Comparison of ENCODE assay signal across 16 mouse cellular contexts in the genomic region with DNA sequence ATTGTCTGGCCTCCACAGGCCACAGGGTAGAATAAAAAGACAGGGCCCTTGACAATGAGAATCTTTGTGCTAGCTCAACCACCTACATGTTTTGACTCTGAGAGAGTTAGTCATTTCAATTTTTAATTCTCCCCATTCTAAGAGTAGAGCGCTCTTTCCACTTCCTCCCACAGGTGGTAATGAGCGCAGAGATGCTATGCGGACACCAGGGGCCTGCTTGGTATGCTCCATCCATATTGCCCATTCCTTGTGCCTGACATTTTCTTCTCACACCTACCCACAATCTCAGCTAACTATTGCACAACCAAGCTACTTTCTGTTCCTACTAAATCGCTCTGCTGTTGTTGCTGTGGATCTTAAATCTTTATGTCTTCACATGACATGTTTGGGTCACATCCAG.
DNase-seq lines count a peak whose midpoint lies in the region; ATAC-seq and TF ChIP-seq lines count a peak whose summit lies in the region.
"Had no signal": no experiment of that assay in that cellular context is flagged by ENCODE, and none has a peak within 500 bp of the region (broad histone marks: within the 10 kb centered on the region; RNA-seq: fewer than 3 reads in every experiment).

No protein-coding gene starts in this region.

- H3K4me1 ChIP-seq in bone marrow macrophage, adult 2 months (ENCODE audit: control insufficient read depth, insufficient read depth, low read length), result peaks cover 41% of the 10 kb centered on the region
- no peaks in the 10 kb centered on the region for H3K4me1 ChIP-seq in heart, adult 2 months (ENCODE audit: control insufficient read depth, insufficient read depth, low read length)
- H3K4me1 ChIP-seq: forebrain, embryonic 12.5 days; midbrain, embryonic 12.5 days; neural tube, embryonic 15.5 days had no signal

- no peaks in the 10 kb centered on the region for H3K27me3 ChIP-seq in heart, adult 2 months (ENCODE audit: control insufficient read depth, insufficient read depth, low read length)
- H3K27me3 ChIP-seq: forebrain, embryonic 12.5 days; midbrain, embryonic 12.5 days; neural tube, embryonic 15.5 days; Patski had no signal

- TF ChIP-seq CTCF in bone marrow macrophage, adult 2 months (IDR thresholded peaks at IDR 0.05; ENCODE audit: low read depth, low read length), result no peak
- TF ChIP-seq CTCF in left cerebral cortex, adult 2 months (IDR thresholded peaks at IDR 0.05), result no peak; the same call in none of the 2 replicates
- TF ChIP-seq CTCF in heart, adult 2 months (IDR thresholded peaks at IDR 0.05), result no peak

- no peak overlapping the region for H3K9ac ChIP-seq in heart, adult 2 months (ENCODE audit: low read depth, low read length)
- H3K9ac ChIP-seq: forebrain, embryonic 12.5 days; midbrain, embryonic 12.5 days; neural tube, embryonic 15.5 days had no signal

- TF ChIP-seq EP300 in heart, adult 2 months (IDR thresholded peaks at IDR 0.05; ENCODE audit: insufficient read depth, low read depth, low read length), result no peak

- no peaks in the 10 kb centered on the region for H3K79me2 ChIP-seq in heart, adult 2 months (replicated peaks; ENCODE audit: control insufficient read depth, insufficient read depth, low read length)

- DNase-seq in left cerebral cortex, adult 11 months (ENCODE audit: low spot score), result peak; percentile 39
- DNase-seq in left cerebral cortex, postnatal 4 days, result no peak
- DNase-seq in left cerebral cortex, adult 2 months (ENCODE audit: extremely low spot score in 1 of 2, low spot score in 2 of 2), result peak in 1 of 2 experiments; percentile 27
- peak; percentile 29 for DNase-seq in right cerebral cortex, postnatal 25 days
- DNase-seq in heart, adult 2 months, result no peak
- DNase-seq in heart, adult 11 months, result no peak
- DNase-seq: adrenal gland, postnatal 36 days; cerebellum, postnatal 10 days; spleen, adult 18-20 months; thymus, postnatal 14 days had no signal

- no peak overlapping the region for H3K4me3 ChIP-seq in bone marrow macrophage, adult 2 months (ENCODE audit: insufficient read depth, low read length)
- H3K4me3 ChIP-seq in left cerebral cortex, adult 2 months, result no peak overlapping the region
- no peak overlapping the region for H3K4me3 ChIP-seq in heart, adult 2 months
- H3K4me3 ChIP-seq: forebrain, embryonic 12.5 days; midbrain, embryonic 12.5 days; neural tube, embryonic 15.5 days had no signal

- no peak for TF ChIP-seq POLR2A in bone marrow macrophage, adult 2 months (IDR thresholded peaks at IDR 0.05; ENCODE audit: borderline replicate concordance, low read depth, low read length)
- no peak for TF ChIP-seq POLR2A in heart, adult 2 months (IDR thresholded peaks at IDR 0.05; ENCODE audit: insufficient read depth, low read depth, low read length)

- no peaks in the 10 kb centered on the region; the same call in none of the 2 replicates for H3K36me3 ChIP-seq in heart, adult 2 months (ENCODE audit: control insufficient read depth, insufficient read depth, low read length)
- H3K36me3 ChIP-seq: forebrain, embryonic 12.5 days; midbrain, embryonic 12.5 days; neural tube, embryonic 15.5 days had no signal

- no peak for ATAC-seq in megakaryocyte-erythroid progenitor cell, adult 5-6 weeks (replicated peaks; ENCODE audit: low FRiP score, low TSS enrichment, poor library complexity, severe bottlenecking)
- ATAC-seq: Patski had no signal

- 94% methylated on average over 4 of the region's 4 CpGs for WGBS in heart, adult 2 months

- peak overlapping the region; percentile 39 for H3K27ac ChIP-seq in bone marrow macrophage, adult 2 months (ENCODE audit: insufficient read depth, low read depth, low read length)
- H3K27ac ChIP-seq in left cerebral cortex, adult 2 months, result peak overlapping the region; percentile 54; the same call in 1 of the 2 replicates
- no peak overlapping the region for H3K27ac ChIP-seq in heart, adult 2 months
- H3K27ac ChIP-seq: forebrain, embryonic 12.5 days; midbrain, embryonic 12.5 days; neural tube, embryonic 15.5 days had no signal

- intact Hi-C loops in left cerebral cortex, postnatal 4 days (cut with DNase I), result no loop called here
- intact Hi-C loops in left cerebral cortex, adult 2 months (cut with DNase I), result loop anchor here (1.0 to 5.0 kb wide), 4 partner anchors 40 to 153 kb away; a partner anchor contains a TSS
- intact Hi-C loops in heart, adult 2 months (cut with DNase I), result no loop called here

Comparison
In these comparisons a context has a peak if more than half of its experiments do, and no peak if none do; other contexts are left out.
1. DNase-seq: peak in left cerebral cortex, adult 11 months (single experiment) and right cerebral cortex, postnatal 25 days (single experiment); none in left cerebral cortex, postnatal 4 days (single experiment), heart, adult 2 months (0 of 2) and heart, adult 11 months (single experiment).